Mouse (Mus musculus) thymus, postnatal 36 days (tissue): ENCODE measurements around the gene Tph1.
A peak's percentile ranks its signal among the peaks of the same experiment; 100 is the strongest.
"Not testable (repeated sequence)": the region's sequence is repeated elsewhere in the genome, so short reads cannot be mapped to it uniquely, and the experiment has no call there.

ENCODE experiments used
- DNase-seq, 2 experiments: peaks; one replicate each; pipeline ENCODE4 v3.0.0; 2022; ENCODE audit warnings: mixed read lengths in 2 of 2

Gene Tph1

DNA sequence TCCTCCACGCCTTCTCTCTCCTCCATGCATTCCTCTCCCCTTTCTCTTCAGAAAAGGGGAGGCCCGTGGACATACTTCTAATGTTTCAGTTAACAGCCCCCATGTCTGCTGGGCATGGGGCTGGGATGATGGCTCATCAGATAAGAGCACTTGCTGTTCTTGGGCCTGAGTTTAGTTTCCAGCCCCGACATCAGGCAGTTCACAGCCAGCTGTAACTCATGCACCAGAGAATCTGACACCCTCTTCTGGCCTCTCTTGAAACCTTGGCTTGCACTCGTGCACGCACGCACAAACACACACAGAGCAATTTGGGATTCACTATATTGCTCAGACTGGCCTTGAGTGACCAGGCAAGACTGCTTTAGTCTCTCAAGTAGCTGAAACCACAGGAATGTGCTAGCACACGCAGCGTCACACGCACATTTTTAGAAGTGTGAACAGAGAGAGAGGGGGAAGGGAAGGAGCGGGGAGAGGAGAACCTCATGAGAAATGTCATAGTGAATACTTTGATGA, at the start of gene Tph1:
Gene Tph1, minus strand, starts transcription at position 378 of the 513 bp plus-strand sequence.
- no peak for DNase-seq

DNA sequence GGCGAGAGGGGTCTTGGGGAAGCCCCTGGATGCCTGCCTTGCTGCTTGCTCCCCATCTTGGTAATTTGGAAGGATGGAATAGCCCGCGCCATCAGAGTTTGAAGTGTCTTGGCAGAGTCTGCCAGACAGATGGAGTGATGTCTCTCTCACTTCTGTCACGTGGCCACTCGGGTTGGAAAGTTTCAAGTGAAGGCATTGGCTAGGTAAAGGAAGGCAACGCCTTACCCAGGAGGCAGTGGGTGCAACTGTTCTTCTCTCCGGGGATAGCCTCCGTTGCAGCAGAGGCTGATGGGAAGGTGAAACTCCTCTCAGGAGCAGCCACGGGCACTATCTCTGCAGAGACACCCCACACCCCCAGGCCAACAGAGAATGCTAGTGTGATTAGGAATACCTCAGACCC, 48.1 kb upstream of the Tph1 start:
- no peak for DNase-seq

DNA sequence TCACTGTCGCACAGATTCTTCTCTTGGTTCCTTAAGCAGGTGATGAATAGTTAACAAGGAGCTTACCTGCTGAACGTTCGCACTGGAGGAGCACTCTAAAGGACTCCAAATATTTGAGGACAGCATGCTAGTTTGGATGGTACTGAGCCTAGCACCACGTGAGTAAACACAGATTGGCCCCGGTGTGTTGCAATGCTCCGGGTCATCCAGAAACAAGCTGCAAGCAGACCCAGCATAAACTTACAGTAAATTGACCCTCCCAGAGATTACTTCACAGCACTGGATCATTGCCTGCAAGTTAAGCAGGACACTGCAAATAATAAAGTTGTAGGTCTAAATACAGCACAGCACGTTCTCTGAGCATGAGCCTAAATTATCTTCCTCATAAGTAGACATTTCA, 47.2 kb upstream of the Tph1 start:
- no peak for DNase-seq

DNA sequence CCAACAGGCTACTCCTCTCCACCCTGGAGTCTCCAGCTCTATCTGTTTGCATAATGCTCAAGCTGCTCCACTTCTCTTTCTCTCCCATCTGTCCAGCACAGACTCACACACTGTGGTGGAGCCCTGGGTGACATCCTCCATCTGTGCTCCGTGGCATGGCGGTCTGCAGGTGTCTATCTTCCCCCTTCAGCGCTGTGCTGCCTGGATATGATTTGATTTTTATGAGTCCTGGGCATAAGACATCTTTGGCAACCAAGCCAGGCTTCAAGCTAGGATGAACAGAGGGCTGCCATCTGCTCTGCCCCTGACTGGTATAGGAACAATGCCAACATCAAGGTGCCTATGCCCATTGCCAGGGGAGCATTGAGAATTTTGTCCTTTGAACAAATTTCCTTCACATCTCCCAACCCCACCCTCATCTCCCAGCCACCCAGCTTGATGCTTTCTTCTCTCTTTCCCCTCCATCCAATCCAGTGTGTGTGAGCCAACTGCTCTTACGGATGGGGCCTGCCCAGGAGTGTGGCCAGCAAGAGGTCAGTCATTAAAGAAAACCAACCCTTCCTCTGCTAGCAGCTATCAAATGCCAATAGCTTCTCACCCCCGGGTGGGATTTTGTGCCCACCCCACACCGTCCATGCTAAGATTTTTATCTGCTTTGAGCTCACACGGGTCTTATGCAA, 46.4 kb upstream of the Tph1 start:
- no peak for DNase-seq

DNA sequence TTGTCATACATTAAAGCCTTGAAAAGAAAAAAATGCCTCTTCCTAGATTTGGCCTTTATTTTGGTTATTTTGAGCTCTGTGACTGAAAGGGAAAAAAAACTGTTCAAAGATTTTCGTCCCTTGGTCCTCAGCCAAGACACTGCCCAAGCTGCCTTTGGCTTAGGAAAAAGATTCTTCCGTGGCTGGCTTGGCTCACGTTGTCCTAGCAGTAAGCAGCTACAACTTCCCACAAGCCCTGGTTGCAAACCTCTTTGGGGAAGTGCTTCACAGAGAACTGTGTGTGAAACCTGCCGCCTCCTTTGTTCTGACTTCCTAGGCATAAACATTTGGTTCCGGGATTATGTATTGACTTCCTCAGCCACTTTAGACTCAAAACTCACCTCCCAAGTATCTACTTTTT, 44.6 kb upstream of the Tph1 start:
- no peak for DNase-seq

DNA sequence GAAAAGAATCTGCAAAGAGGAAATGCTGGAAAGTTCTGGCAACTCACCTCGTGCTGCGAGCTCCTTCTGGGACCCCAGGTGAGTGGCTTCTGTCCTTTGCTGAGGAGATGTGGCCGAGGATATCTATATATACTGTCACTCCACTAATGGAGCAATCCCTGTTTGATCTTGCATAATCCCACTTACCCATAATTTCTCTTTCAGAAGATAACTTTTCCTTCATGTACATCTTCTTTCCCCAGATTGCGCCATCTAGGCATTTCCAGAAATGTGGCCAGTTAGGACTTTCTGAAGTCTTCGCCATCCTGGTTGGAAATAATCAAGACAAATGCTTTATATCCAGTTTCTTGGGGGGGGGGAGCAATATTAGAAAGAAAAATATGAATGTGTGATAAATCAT, 43.3 kb upstream of the Tph1 start, which contains the start of gene Saa3:
Gene Saa3, minus strand, starts transcription at position 101 of the 400 bp plus-strand sequence.
- no peak for DNase-seq

DNA sequence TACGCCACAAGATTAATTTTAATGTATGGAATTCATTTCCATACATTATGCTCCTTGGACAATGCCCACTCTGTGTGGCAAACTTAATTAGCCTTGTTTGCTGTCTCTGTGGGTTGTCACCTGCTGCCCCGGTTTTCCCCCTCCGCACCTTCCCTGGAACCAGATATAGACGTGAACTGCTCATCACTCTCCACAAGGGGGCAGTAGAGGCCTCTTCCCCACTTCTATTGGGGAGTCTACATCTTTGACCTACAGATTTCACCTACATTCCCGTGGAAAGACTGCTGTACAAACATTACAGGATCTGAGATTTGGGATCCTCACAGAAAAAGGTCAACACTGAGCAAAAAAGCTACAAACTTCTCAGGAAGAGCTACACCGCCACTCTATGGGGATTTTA, 42.2 kb upstream of the Tph1 start:
- DNase-seq = peak; percentile 56 to 62

DNA sequence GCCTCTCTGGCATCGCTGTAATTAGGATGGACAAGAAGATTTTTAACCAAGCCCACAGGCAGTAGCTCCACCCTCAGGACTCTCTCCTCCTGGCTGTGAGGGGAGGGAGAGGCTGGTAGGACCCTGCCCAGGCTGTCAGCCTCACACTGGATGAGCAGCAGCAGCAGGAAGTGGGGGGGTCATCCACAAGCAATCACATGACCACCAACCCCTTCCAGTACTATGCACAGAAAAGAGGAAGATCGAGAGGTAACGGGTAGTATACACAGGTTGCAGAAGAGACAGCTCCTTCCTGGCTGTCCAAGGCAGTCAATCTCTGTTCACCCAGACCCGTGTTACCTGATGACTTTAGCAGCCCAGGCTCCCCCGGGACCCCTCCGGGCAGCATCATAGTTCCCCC, 39.9 kb upstream of the Tph1 start:
- DNase-seq = no peak

DNA sequence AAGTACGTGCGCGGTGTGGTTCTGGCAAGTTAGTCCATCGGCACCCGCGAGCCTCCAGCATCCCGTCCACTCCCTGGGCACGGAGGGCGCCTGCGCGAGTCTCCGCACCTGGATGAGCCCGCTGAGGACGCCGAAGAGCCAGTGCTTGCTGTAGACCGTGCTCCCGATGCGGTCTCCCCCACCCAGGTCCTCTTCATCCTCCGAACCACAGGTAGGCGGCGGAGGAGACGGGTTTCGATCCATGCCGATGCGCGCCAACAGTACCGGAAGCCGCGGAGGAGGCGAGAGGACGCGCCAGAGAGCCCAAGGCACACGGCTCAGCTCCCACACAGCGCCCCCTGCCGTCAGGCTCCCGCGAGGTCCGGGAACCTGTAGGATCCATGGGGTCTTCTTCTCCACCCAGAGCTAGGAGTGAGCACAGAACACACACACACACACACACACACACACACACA, 38.1 kb upstream of the Tph1 start, which contains the start of gene Saal1:
Gene Saal1, minus strand, starts transcription at position 291 of the 455 bp plus-strand sequence.
- DNase-seq = peak; percentile 86 to 87

DNA sequence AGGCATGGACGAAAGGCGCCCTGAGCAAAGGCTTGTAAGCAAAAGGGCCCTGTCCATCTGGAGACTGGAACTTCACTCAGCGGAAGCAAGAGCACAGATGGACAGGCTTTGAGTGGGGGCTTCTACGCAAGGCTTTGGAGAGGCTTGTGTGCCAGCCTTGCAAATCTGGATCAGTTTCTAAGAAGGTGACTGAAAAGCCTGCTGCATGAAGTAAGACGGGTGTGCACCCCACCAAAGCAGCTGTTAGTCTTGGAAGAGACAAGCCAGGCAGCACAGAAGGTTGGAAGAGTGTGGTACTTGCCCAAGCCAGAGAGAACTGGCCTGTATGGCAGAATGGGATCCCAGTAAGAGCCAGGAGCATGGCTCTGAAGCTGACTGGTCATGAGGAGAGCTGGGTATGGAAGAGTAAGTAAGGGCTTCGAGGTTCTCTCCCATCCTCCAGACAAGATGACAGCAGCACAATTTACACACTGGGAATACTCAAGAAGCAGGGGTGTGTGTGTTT, 28.2 kb upstream of the Tph1 start:
- no peak for DNase-seq

DNA sequence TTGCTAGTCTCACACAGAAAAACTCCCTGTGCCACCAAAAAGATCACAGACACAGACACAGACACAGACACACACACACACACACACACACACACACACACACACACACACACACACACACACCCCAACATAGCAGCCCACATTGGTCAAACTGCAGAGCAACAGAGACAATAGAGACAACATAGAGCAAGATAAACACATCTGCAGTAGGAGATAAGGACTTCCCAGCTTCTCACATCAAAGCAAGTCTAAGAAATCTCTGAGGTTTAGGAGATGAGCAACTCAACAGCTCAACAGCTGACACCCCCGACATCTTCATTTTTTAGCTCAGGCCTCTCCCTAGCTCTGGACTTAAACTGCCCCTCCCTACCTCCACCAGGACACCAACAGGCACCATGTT, 24.4 kb upstream of the Tph1 start:
- no peak for DNase-seq

DNA sequence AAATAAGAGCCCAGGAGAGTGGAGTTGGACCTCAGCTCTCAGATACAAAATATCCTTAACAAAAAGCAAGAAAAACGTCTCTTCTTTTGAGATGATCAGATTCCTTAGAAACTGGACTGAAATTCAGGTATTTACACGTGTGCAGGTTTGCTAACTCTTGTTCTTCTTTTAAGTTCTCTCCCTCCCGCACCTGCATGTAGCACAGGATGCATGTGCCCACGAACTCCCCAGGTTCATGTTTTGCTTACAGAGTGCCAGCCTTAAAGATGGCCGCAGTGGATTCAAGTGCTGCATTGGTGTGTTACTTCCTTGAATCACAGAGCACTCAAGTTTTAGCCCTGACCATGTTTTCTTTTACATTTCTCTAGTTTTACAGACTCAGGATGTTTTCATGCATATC, 14.5 kb upstream of the Tph1 start:
- DNase-seq = peak; percentile 14 to 35

DNA sequence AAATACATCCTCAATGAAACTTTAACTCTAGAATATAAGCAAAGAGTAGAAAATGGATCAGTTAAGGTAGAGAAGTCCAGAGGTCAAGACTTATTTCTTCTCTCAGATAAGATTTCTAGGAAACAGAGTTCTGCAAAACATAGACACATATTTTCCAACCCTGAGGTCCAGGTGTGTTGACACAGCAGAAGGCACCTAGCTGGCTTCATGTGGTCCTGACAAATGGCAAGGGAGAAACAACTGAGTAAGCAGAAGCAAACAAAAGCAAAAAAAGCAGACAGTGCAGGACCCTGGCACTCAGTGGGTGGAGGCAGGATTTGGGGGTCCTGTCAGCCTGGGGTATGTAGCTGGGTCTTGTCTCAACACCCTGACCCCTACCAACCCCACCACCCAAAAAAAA, 8.4 kb upstream of the Tph1 start:
- DNase-seq = no peak

DNA sequence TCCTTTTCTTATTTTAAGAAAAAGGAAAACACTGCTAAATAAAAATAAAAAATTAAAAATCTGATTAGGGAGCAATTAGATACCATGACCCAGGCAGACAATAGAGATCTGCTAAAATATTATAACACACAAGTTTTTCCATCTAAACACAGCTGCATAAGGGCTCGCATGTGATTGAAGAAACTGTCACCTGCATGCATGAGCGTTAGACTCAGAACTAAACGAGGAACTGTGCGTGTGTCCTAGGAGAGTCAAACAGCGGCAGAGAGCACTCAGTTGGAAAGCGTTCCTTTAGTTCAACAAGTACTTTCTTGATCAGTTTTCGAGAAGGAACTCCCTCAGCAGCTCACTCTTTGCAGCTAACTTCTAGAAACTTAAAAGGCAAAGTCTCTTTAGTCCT, 6.7 kb upstream of the Tph1 start:
- not testable (repeated sequence) for DNase-seq

DNA sequence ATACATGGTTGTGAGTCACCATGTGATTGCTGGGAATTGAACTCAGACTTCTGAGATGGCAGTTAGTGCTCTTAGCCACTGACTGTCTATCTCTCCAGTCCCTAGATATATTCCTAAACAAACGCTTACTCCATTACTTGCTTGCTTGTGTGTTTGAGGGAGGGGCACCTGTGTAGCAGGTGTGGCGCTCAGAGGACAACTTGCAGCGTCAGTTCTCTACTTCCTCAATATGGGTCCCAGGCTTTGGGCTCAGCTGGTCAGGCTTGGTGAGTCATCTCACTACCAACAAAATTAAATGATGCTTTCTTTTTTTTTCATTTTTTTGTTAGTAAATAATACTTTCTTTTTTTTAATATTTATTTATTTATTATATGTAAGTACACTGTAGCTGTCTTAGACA, 6.1 kb upstream of the Tph1 start:
- no peak for DNase-seq

DNA sequence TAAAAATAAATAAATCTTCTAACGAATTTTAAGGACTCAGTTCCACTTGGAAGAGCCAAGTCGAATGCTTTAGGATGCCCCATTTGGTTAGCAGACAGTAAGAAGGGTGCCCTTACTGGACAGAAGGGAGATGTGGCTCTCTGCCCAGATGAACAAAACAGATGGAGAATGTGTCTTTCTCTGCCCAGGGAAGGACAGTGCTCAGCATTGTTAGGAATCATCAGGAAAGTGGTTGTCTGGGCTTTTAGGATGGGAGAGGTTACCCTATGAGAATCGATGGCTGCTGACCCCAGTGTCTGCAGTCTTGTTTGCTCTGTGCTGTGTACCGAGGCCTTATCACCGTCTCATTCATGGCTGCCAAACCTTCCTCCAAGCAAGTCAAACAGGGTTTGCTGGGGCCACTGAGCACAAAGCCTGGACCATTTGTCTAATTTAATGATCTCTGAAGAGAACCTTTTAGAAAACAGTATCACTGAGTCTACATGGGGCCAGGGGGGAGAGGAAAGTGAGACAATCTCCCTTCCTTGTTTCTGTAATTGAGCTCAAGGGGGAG, 4.5 kb upstream of the Tph1 start:
- no peak for DNase-seq

DNA sequence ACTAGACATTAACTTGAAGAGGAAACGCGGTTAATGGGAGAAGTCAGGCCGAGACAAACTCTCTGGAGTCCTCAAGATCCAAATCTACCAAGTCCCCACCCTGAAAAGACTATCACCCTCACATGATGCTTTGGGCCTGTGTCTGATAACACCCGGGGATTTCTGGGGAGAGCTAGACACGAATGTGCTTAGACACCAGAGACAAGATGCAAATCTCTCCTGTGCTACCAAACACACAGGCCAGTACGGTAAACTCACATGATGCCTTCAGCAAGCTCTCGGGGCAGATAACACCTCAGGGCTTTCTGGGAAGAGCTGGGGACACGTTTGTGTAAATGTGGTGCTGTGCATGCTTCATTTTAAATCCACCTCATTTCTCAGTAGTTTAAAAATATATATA, 3.5 kb upstream of the Tph1 start:
- DNase-seq = no peak

DNA sequence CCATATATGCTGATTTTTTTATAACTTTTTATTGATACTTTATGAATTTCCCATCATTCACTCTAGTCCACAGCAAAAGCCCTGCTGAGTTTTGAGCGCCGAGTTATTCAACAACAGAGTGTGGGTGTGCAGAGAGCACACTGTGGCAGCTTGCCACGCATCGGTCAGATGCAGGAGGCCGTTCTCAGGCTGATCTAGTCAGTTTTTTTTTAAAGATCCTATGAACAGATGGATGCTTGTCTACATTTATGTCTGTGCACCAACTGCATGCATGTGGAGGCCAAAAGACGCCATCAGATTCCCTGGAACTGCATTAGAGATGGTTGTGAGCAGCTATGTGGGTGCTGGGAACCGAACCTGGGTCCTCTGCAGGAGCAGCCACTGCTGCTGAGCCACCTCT, 2.7 kb upstream of the Tph1 start:
- DNase-seq = no peak

DNA sequence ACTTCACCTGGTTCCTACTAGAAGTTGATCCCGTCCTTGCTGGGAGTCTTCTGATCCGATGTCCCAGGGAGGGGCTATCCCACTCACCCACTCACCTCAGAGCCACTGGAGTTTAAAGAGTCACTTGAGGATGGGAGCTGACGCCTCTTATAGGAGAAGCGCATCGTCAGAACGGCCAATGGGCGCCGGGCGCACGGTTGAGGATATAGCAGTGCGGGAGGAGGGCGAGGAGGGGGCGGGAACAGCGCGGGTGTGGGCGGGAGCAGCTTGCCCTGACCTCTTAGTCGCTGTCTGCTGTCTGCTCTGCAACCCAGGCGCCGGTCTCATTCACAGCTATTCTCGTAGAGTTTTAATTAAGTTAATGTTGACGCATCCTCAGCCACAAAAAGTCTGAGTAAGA, 5.1 kb downstream of the Tph1 start:
- peak in 1 of 2 experiments; percentile 8 for DNase-seq

DNA sequence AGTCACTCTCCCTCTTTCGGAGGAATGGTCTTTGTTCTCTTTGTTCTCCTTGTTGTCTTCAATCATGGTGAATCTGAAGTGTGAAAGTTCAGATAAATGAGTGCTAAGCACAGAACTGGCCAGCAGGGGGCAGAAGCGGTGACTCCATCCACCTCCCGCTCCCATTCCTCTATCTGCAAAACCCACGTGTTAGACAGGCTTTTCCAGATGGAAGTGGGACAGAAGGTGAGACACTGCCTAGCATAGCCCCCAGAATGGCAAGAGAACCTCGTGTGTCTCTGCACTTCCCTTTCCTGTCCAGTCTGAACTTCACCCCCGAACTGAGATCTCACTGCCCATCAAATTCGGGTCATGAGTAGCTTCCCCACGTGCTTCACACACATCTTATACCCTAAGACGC, 7.1 kb downstream of the Tph1 start:
- DNase-seq = peak; percentile 10 to 25

DNA sequence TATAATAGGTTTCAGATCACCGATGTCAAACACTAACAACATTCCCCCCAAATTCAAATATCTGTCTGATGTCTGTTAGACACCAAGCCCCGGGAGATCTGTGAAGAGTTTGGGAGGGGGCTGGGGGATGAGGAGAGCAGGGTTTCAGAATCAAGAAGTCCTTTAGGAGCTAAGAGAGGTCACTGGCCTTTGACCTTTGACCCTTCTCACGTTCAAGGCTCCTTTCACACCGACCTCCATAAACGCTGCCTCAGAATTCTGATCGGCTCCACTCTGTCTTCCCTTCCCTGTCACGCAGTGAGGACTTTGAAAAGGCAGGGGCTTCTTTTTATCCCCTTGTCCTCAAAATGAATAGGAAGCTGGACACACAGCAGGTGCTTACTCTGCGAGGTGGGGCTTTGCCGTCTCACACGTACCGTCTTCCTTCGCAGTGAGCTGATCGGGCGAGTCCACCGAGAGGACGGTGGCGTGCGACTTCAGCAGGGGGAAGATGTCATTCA, 10.7 kb downstream of the Tph1 start:
- no peak for DNase-seq

DNA sequence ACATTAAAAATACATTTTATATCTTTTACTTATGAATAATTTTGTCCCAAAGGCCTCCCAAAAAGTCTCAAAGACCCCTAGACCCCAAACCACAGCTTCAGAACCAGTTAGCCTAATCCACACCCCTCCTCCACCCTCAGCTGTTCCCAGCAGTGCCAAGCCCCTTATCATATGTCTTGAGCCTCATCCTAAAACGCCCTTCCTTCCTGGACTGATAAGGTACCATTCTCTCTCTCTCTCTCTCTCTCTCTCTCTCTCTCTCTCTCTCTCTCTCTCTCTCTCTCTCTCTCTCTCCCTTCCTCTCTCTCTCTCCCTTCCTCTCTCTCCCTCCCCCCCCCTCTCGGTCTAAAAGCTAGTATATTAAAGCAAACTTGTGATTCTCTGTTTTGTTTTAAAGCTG, 20.1 kb downstream of the Tph1 start:
- DNase-seq = no peak

DNA sequence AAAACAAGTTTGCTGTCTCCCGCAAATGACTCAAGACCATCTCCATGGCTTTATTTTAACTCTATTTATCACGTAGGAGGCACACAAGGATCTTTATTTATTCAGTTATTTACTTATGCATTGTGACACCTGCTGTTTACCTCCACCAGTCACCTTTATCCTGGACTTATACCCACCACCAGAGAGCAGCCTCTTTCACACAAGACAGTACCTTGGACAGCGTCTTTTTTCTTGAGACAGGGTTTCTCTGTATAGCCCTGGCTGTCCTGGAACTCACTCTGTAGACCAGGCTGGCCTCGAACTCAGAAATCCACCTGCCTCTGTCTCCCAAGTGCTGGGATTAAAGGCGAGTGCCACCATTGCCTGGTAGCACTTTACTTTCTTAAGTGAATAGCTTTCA, 22.1 kb downstream of the Tph1 start:
- DNase-seq = not testable (repeated sequence)
